Mouse (Mus musculus): ENCODE measurements at regions not wholly inside any gene's neighbourhood (a gene's known extent, or its start where the extent isn't known, plus 50 kb on each side); places are given as distances from the start of the nearest gene placed in this dataset.

- Histone ChIP-seq H3K27me3 (ENCODE audit: control insufficient read depth, insufficient read depth, low read length) (no peaks in the 10 kb centered on the region), H3K9ac (ENCODE audit: low read depth, low read length) (no peak overlapping the region), H3K79me2 (replicated peaks; ENCODE audit: control insufficient read depth, insufficient read depth, low read length) (no peaks in the 10 kb centered on the region), H3K27ac (no peak overlapping the region), H3K4me3 (no peak overlapping the region), H3K4me1 (ENCODE audit: control insufficient read depth, insufficient read depth, low read length) (peaks cover 4% of the 10 kb centered on the region), H3K36me3 (ENCODE audit: control insufficient read depth, insufficient read depth, low read length) (no peaks in the 10 kb centered on the region)
- intact Hi-C loops (cut with DNase I) = no loop called here
- TF ChIP-seq POLR2A (IDR thresholded peaks at IDR 0.05; ENCODE audit: insufficient read depth, low read depth, low read length) (no peak), EP300 (IDR thresholded peaks at IDR 0.05; ENCODE audit: insufficient read depth, low read depth, low read length) (no peak), CTCF (IDR thresholded peaks at IDR 0.05) (no peak)
- WGBS = 88% methylated on average over 16 of the region's 16 CpGs
- DNase-seq = no peak
These were observed 374.6 kb upstream of the Gm6657 start for GRCm38 (mm10) chr12:77819456-77819855.

- no peak overlapping the region for H3K9ac ChIP-seq (ENCODE audit: low read depth, low read length)
- peak in 1 of 2 experiments; percentile 23 for DNase-seq
- no peaks in the 10 kb centered on the region for H3K79me2 ChIP-seq (replicated peaks; ENCODE audit: control insufficient read depth, insufficient read depth, low read length)
- H3K27ac ChIP-seq = peak overlapping the region; percentile 20
- H3K4me3 ChIP-seq = no peak overlapping the region
- H3K4me1 ChIP-seq (ENCODE audit: control insufficient read depth, insufficient read depth, low read length) = peaks cover 4% of the 10 kb centered on the region
- no peaks in the 10 kb centered on the region for H3K36me3 ChIP-seq (ENCODE audit: control insufficient read depth, insufficient read depth, low read length)
- 21% methylated on average over 3 of the region's 3 CpGs for WGBS
- H3K27me3 ChIP-seq (ENCODE audit: control insufficient read depth, insufficient read depth, low read length) = no peaks in the 10 kb centered on the region
- TF ChIP-seq POLR2A (IDR thresholded peaks at IDR 0.05; ENCODE audit: insufficient read depth, low read depth, low read length) (no peak), CTCF (IDR thresholded peaks at IDR 0.05) (no peak), EP300 (IDR thresholded peaks at IDR 0.05; ENCODE audit: insufficient read depth, low read depth, low read length) (no peak)
- intact Hi-C loops (cut with DNase I) = no loop called here
These were observed 370.5 kb upstream of the Gm6657 start for GRCm38 (mm10) chr12:77823381-77824030.

- H3K4me3 ChIP-seq = no peak overlapping the region
- TF ChIP-seq EP300 (IDR thresholded peaks at IDR 0.05; ENCODE audit: insufficient read depth, low read depth, low read length) (no peak), POLR2A (IDR thresholded peaks at IDR 0.05; ENCODE audit: insufficient read depth, low read depth, low read length) (no peak), CTCF (IDR thresholded peaks at IDR 0.05) (no peak)
- whole genome bisulfite sequencing = 94% methylated on average over 9 of the region's 9 CpGs
- intact Hi-C loops (cut with DNase I) = no loop called here
- H3K9ac ChIP-seq (ENCODE audit: low read depth, low read length) = no peak overlapping the region
- no peaks in the 10 kb centered on the region for H3K36me3 ChIP-seq (ENCODE audit: control insufficient read depth, insufficient read depth, low read length)
- no peaks in the 10 kb centered on the region for H3K79me2 ChIP-seq (replicated peaks; ENCODE audit: control insufficient read depth, insufficient read depth, low read length)
- peaks cover 2% of the 10 kb centered on the region; the same call in 1 of the 2 replicates for H3K4me1 ChIP-seq (ENCODE audit: control insufficient read depth, insufficient read depth, low read length)
- DNase-seq = no peak
- H3K27ac ChIP-seq = no peak overlapping the region
- H3K27me3 ChIP-seq (ENCODE audit: control insufficient read depth, insufficient read depth, low read length) = no peaks in the 10 kb centered on the region
These were observed 360.5 kb upstream of the Gm6657 start for GRCm38 (mm10) chr12:77833411-77834169.

- no peaks in the 10 kb centered on the region for H3K36me3 ChIP-seq (ENCODE audit: control insufficient read depth, insufficient read depth, low read length)
- H3K4me1 ChIP-seq (ENCODE audit: control insufficient read depth, insufficient read depth, low read length) = peaks cover 2% of the 10 kb centered on the region; the same call in 1 of the 2 replicates
- H3K9ac ChIP-seq (ENCODE audit: low read depth, low read length) = no peak overlapping the region
- intact Hi-C loops (cut with DNase I) = no loop called here
- WGBS = 61% methylated on average over 1 of the region's 1 CpGs
- TF ChIP-seq EP300 (IDR thresholded peaks at IDR 0.05; ENCODE audit: insufficient read depth, low read depth, low read length) (no peak), CTCF (IDR thresholded peaks at IDR 0.05) (no peak), POLR2A (IDR thresholded peaks at IDR 0.05; ENCODE audit: insufficient read depth, low read depth, low read length) (no peak)
- H3K4me3 ChIP-seq = no peak overlapping the region
- H3K79me2 ChIP-seq (replicated peaks; ENCODE audit: control insufficient read depth, insufficient read depth, low read length) = no peaks in the 10 kb centered on the region
- no peak for DNase-seq
- no peaks in the 10 kb centered on the region for H3K27me3 ChIP-seq (ENCODE audit: control insufficient read depth, insufficient read depth, low read length)
- no peak overlapping the region for H3K27ac ChIP-seq
These were observed 359.2 kb upstream of the Gm6657 start for GRCm38 (mm10) chr12:77834891-77835290.

GRCm38 (mm10) chr12:77836231-77836630 is 357.8 kb upstream of the Gm6657 start:
- no peak for DNase-seq
- Histone ChIP-seq H3K9ac (ENCODE audit: low read depth, low read length) (no peak overlapping the region), H3K4me3 (no peak overlapping the region), H3K27ac (no peak overlapping the region), H3K4me1 (ENCODE audit: control insufficient read depth, insufficient read depth, low read length) (peaks cover 2% of the 10 kb centered on the region; the same call in 1 of the 2 replicates), H3K79me2 (replicated peaks; ENCODE audit: control insufficient read depth, insufficient read depth, low read length) (no peaks in the 10 kb centered on the region), H3K27me3 (ENCODE audit: control insufficient read depth, insufficient read depth, low read length) (no peaks in the 10 kb centered on the region), H3K36me3 (ENCODE audit: control insufficient read depth, insufficient read depth, low read length) (no peaks in the 10 kb centered on the region)
- 68% methylated on average over 2 of the region's 2 CpGs for WGBS
- TF ChIP-seq POLR2A (IDR thresholded peaks at IDR 0.05; ENCODE audit: insufficient read depth, low read depth, low read length) (no peak), EP300 (IDR thresholded peaks at IDR 0.05; ENCODE audit: insufficient read depth, low read depth, low read length) (no peak), CTCF (IDR thresholded peaks at IDR 0.05) (no peak)
- intact Hi-C loops (cut with DNase I) = no loop called here

All from heart, adult 2 months (tissue).